Mouse (Mus musculus): ENCODE results near the gene Arhgef17. TPM values are rescaled to one million over a fixed set of nuclear protein-coding genes. Genes with fewer than 3 reads are reported as not detected.

The Arhgef17 gene
- polyA plus RNA-seq, 1 experiment from 2014 or later, result 8.3 TPM

DNA sequence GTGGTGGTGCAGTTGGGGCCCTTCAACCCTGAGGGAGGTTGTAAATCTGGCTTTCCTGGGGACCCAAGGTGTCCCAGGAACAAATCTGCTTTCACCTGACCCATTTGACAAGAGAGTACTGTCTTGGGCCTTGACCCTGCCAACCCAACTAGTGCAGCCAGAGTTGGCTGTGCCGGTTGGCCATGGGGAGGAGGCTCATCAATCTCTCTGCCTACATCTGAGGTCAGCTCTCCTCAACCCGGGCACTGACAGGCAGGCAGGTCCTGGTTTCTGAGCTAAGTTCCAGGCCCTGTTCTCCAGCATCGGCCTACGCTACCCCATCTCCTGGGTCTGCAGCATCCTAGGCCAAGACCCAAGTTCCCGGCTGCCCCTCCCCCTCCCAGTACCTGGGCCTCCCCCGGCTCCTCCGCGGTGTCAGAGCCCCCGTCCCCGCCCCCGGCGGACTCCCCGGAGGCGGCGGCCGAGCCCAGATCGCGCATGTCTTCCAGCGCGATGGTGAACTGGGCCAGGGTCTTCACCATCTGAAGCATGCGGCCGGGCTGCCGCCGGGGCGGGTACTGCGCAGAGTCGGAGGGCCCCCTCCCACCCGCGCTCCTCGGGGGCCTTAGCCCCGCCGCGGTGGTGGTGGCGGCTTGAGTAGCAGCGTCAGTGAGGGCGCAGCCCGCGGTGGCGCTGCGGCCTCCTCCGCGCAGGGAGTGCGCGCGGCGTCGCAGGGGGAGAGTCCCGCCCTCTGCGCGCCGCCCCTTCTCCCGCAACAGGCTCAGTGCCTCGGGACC is 37.7 kb downstream of the Arhgef17 start:
- peak; percentile 30; the same call in 1 of the 2 replicates for ATAC-seq (ENCODE audit: insufficient number of reproducible peaks, insufficient read depth, low FRiP score, low TSS enrichment, low read depth)
- peaks cover 35% of the 10 kb centered on the region for H3K36me3 ChIP-seq
- H3K4me1 ChIP-seq (replicated peaks), result peaks cover 37% of the 10 kb centered on the region
- no peaks in the 10 kb centered on the region for H3K9me3 ChIP-seq
- H3K9ac ChIP-seq (replicated peaks), result peak overlapping the region; percentile 81
- peak overlapping the region; percentile 20; the same call in 1 of the 2 replicates for H3K27ac ChIP-seq
- H3K4me3 ChIP-seq (replicated peaks), result peak overlapping the region; percentile 56
- WGBS, result 3% methylated on average over 53 of the region's 53 CpGs
- peak overlapping the region; percentile 95 for H3K4me2 ChIP-seq
- H3K27me3 ChIP-seq, result peaks cover 3% of the 10 kb centered on the region; the same call in 1 of the 2 replicates

DNA sequence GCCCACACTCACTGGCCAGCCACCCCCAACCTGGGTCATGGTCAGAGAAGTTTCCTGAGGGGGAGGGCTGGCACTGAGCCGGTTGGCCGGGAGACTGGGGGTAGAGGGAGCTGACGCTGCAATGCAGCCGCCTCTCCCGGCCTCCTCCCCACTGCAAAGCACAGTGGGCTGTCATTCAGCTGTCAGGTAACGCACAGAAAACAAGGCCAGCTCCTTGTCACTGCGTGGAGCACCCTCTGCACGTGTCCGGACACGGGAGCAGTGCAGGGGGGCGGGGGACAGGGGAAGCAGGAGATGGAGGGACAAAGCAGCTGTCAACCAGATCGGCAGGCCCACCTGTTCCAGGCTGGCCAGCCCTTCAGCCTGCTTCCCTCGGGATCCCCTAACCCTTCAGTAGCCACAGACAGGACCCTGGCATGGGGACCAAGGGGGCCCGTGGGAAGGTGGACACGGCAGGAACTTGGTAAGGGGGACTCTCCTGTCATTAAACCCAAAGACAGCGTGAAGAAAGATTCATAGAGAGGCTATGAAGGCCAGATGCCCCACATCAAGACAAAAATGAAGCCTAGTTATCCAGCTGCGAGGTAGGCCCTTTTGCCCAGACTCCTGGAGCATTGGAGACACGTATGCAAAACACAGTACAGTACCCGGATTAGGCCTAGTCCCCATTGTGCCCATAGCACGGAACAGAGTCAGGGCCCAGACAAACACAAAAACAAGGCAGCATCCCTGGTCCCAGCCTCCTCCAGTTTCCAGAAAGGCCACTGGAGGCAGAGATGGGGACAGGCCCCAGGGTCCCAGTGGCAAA is 38.5 kb downstream of the Arhgef17 start:
- H3K27ac ChIP-seq, result peak overlapping the region; percentile 20
- no peaks in the 10 kb centered on the region for H3K9me3 ChIP-seq
- peak overlapping the region; percentile 95 for H3K4me2 ChIP-seq
- peaks cover 37% of the 10 kb centered on the region for H3K4me1 ChIP-seq (replicated peaks)
- peak overlapping the region; percentile 81; the same call in 1 of the 2 replicates for H3K9ac ChIP-seq (replicated peaks)
- H3K27me3 ChIP-seq, result peaks cover 3% of the 10 kb centered on the region; the same call in 1 of the 2 replicates
- 66% methylated on average over 20 of the region's 20 CpGs for WGBS
- H3K36me3 ChIP-seq, result peaks cover 43% of the 10 kb centered on the region
- no peak for ATAC-seq (ENCODE audit: insufficient number of reproducible peaks, insufficient read depth, low FRiP score, low TSS enrichment, low read depth)
- H3K4me3 ChIP-seq (replicated peaks), result no peak overlapping the region

DNA sequence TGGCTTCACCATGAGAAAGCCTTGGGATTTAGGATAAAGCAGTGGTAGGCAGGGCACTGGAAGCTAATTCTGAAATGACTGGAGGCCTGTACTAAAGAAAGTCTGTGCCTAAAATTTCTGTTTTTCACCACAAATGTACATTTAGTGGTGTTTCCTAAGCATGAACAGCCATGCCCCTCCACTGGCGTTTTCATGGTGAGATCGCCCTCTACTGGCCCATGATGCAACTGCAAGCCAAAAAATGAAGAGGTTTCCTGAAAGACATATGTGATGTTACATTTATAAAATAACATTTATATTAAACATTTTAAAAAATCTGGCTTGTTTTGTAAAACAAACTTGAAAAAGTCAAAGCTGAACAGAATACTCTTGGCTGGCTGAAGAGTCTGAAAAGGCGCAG is 45.4 kb downstream of the Arhgef17 start:
- H3K9ac ChIP-seq (replicated peaks), result no peak overlapping the region
- no peaks in the 10 kb centered on the region for H3K27me3 ChIP-seq
- H3K9me3 ChIP-seq, result no peaks in the 10 kb centered on the region
- no peak overlapping the region for H3K4me2 ChIP-seq
- ATAC-seq (ENCODE audit: insufficient number of reproducible peaks, insufficient read depth, low FRiP score, low TSS enrichment, low read depth), result no peak
- H3K4me3 ChIP-seq (replicated peaks), result no peak overlapping the region
- WGBS, result 26% methylated on average over 3 of the region's 3 CpGs
- H3K36me3 ChIP-seq, result peaks cover 78% of the 10 kb centered on the region
- no peak overlapping the region for H3K27ac ChIP-seq
- H3K4me1 ChIP-seq (replicated peaks), result no peaks in the 10 kb centered on the region

DNA sequence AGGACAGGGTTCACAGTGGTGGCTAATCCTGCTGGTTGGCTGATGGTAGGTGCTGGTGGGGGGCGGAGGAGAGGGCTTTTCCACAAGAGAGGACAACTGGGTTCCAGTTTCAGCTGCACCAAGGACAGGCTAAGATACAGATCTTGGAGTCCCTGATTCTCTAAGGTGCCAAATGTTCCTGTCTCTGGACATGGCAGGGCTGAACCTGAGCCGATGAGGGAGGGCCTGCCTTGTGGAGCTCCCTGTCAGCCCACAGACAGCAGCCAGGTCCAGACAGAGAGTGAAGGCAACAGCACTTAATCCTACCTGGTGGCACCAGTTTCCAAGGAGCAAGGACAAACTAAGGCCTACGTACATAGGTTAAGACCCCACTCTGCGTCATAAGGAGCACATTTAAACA is 47.4 kb downstream of the Arhgef17 start:
- ATAC-seq (ENCODE audit: insufficient number of reproducible peaks, insufficient read depth, low FRiP score, low TSS enrichment, low read depth), result no peak
- 93% methylated on average over 4 of the region's 4 CpGs for WGBS
- Histone ChIP-seq H3K4me1 (replicated peaks) (no peaks in the 10 kb centered on the region), H3K4me2 (no peak overlapping the region), H3K36me3 (peaks cover 84% of the 10 kb centered on the region), H3K4me3 (replicated peaks) (no peak overlapping the region), H3K27me3 (no peaks in the 10 kb centered on the region), H3K27ac (no peak overlapping the region), H3K9ac (replicated peaks) (no peak overlapping the region), H3K9me3 (no peaks in the 10 kb centered on the region)

DNA sequence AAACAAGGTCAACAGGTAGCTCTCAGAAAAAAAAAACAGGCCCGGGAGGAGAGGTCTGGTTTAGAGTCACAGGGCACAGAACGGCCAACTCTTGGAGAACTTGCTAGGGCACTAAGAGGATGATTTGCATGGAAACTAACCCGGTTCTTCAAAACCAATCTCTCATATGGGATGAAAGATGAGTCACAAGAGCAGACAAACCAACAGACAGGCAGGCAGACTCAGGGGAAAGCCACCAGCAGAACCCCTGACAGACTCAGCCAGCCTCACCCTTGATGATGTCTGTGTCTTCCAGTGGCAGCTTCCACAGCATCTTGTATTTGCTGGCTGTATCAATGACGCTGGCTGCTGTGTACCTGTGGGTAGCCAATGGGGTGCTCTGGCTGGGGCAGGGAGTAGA is 50.0 kb downstream of the Arhgef17 start:
- WGBS, result 84% methylated on average over 4 of the region's 4 CpGs
- Histone ChIP-seq H3K27ac (no peak overlapping the region), H3K9me3 (no peaks in the 10 kb centered on the region), H3K36me3 (peaks cover 93% of the 10 kb centered on the region), H3K4me1 (replicated peaks) (no peaks in the 10 kb centered on the region), H3K4me2 (no peak overlapping the region), H3K4me3 (replicated peaks) (no peak overlapping the region), H3K9ac (replicated peaks) (no peak overlapping the region), H3K27me3 (no peaks in the 10 kb centered on the region)
- ATAC-seq (ENCODE audit: insufficient number of reproducible peaks, insufficient read depth, low FRiP score, low TSS enrichment, low read depth), result no peak

DNA sequence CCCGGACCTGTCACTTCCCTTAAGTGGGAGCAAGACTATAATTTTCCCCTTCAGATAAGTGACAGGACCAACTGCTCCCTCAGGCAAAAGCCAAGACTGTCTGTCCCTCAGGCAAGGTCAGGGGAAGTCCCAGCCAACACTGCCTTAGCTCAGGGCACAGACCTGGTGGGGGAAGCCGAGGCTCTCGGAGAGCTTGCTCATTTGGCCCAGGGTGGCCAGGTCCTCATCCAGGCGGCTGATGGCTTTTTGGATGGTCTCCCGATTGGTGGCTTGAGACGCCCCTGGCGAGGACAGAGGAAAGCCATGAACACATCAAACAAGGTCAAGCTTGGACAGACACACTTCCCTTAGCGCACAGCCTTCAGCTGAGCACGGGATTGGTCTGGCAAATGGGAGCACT is 50.4 kb downstream of the Arhgef17 start:
- H3K36me3 ChIP-seq, result peaks cover 97% of the 10 kb centered on the region
- H3K4me2 ChIP-seq, result no peak overlapping the region
- no peak overlapping the region for H3K9ac ChIP-seq (replicated peaks)
- H3K4me1 ChIP-seq (replicated peaks), result no peaks in the 10 kb centered on the region
- 88% methylated on average over 9 of the region's 9 CpGs for WGBS
- H3K27ac ChIP-seq, result no peak overlapping the region
- H3K27me3 ChIP-seq, result no peaks in the 10 kb centered on the region
- ATAC-seq (ENCODE audit: insufficient number of reproducible peaks, insufficient read depth, low FRiP score, low TSS enrichment, low read depth), result no peak
- H3K9me3 ChIP-seq, result no peaks in the 10 kb centered on the region
- no peak overlapping the region for H3K4me3 ChIP-seq (replicated peaks)

DNA sequence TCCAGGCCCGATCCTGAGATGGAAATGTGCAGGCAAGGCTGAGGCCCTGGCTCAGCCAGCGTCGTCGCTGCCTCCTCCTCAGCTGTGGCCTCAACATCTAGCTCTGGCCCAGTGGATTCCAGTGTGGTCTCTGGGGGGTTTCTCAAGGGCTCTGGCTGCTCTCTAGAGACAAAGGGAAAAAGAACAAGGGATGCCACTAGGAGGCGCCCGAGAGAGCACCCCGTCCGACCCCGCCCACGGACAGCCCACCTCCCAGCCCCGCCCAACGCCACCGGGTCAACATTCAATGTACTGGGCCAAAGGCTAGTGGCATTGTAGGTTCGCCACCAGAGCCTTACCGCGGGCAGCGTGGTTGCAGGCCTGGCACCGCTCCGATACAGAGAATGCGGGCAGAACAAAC is 52.3 kb downstream of the Arhgef17 start:
- no peak overlapping the region for H3K9ac ChIP-seq (replicated peaks)
- WGBS, result 22% methylated on average over 20 of the region's 20 CpGs

DNA sequence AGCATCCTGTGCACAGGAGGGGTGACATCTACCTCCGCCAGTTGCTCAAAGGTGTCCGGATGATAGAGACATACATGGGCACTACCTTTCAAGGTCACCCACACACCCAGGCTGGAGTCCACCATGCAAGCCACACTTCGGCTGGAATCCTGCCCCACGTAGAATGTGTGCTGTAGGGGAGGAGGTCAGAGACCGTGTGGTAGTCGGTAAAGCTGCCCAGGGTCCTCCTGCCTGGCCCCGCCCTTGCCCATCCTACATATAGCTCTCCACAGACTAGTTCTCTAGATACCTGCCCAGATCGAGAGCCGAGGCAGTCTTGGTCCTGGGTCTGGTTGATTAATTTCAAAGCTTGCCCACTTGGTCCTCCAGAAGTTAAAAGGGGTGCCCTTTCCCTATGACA is 55.1 kb downstream of the Arhgef17 start:
- Histone ChIP-seq H3K27ac (no peak overlapping the region), H3K9me3 (no peaks in the 10 kb centered on the region), H3K4me3 (replicated peaks) (no peak overlapping the region), H3K27me3 (no peaks in the 10 kb centered on the region), H3K36me3 (peaks cover 100% of the 10 kb centered on the region), H3K4me1 (replicated peaks) (no peaks in the 10 kb centered on the region), H3K4me2 (no peak overlapping the region), H3K9ac (replicated peaks) (no peak overlapping the region)
- 90% methylated on average over 9 of the region's 9 CpGs for WGBS
- ATAC-seq (ENCODE audit: insufficient number of reproducible peaks, insufficient read depth, low FRiP score, low TSS enrichment, low read depth), result no peak

More for the DNA sequence above, 52.3 kb downstream of the Arhgef17 start:
- Histone ChIP-seq H3K9me3 (no peaks in the 10 kb centered on the region), H3K36me3 (peaks cover 100% of the 10 kb centered on the region), H3K4me3 (replicated peaks) (no peak overlapping the region), H3K4me1 (replicated peaks) (no peaks in the 10 kb centered on the region), H3K27ac (no peak overlapping the region), H3K27me3 (no peaks in the 10 kb centered on the region), H3K4me2 (no peak overlapping the region)
- ATAC-seq (ENCODE audit: insufficient number of reproducible peaks, insufficient read depth, low FRiP score, low TSS enrichment, low read depth), result no peak

DNA sequence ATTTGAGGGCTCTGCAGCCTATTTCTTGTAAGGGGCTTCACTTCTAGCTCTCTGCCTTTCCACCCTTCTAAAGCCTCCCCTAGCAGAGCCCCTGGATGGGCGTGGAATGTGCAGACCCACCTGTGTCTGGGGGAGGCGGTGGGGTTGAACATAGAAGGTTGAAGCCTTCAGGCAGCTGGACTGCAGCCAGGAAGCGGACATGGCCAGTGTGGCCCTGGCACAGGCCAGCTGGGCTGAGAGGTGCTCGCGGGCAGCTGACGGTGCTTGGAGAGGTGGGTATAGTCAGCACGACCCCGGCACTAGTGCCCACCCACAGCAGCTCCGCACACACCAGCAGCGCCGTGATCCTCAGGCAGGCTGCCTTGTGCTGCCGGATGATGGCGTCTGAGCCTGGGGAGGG is 55.6 kb downstream of the Arhgef17 start:
- 0 out of 2 replicates have a peak overlapping the region, but pooled peaks have one; percentile 25 for H3K27ac ChIP-seq
- H3K27me3 ChIP-seq, result no peaks in the 10 kb centered on the region
- H3K4me2 ChIP-seq, result no peak overlapping the region
- H3K9me3 ChIP-seq, result no peaks in the 10 kb centered on the region
- no peaks in the 10 kb centered on the region for H3K4me1 ChIP-seq (replicated peaks)
- H3K9ac ChIP-seq (replicated peaks), result no peak overlapping the region
- peaks cover 100% of the 10 kb centered on the region for H3K36me3 ChIP-seq
- 92% methylated on average over 13 of the region's 13 CpGs for WGBS
- no peak overlapping the region for H3K4me3 ChIP-seq (replicated peaks)
- no peak for ATAC-seq (ENCODE audit: insufficient number of reproducible peaks, insufficient read depth, low FRiP score, low TSS enrichment, low read depth)

DNA sequence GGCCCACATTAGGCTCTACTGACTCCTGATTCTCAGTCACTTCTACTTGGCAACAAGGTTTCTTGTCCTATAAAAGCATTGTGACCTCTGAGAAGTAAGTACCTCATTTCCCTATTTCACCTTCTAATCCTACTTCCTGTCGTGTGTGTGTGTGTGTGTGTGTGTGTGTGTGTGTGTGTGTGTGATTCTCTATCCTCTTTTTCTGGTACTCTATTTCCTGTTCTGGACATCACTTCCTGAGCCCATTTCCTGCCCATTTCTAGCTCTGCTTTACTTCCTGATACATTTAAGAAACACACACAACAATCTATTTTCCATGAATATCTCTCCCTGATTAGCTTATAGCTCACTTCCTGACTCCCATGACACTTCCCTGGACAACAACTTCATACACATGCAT is 56.1 kb downstream of the Arhgef17 start:
- 67% methylated on average over 1 of the region's 1 CpGs for WGBS
- Histone ChIP-seq H3K27me3 (no peaks in the 10 kb centered on the region), H3K9me3 (no peaks in the 10 kb centered on the region), H3K36me3 (peaks cover 100% of the 10 kb centered on the region), H3K4me1 (replicated peaks) (no peaks in the 10 kb centered on the region), H3K4me2 (no peak overlapping the region), H3K4me3 (replicated peaks) (no peak overlapping the region), H3K9ac (replicated peaks) (no peak overlapping the region), H3K27ac (no peak overlapping the region)
- ATAC-seq (ENCODE audit: insufficient number of reproducible peaks, insufficient read depth, low FRiP score, low TSS enrichment, low read depth), result no peak

DNA sequence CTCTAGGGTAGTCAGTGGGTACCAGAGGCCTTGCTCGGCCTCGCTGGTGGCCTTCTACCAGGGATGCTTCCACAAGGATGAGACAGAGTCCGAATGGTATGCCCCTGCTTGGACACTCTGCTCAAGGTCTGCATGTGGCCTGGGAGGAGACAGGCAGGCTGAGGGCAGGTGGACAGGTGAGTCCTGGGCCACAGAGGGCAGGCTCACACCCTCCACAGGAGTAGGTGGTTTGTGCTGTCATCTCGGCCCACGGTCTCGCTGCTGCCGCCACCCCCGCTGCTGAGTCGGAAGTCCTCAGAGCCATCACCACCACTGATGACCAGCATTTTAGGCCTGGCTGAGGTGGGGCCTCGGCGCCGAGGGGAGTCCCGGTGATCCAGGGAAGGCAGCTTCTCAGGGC is 58.7 kb downstream of the Arhgef17 start:
- no peaks in the 10 kb centered on the region for H3K4me1 ChIP-seq (replicated peaks)
- WGBS, result 92% methylated on average over 13 of the region's 13 CpGs
- H3K27me3 ChIP-seq, result no peaks in the 10 kb centered on the region

More for the DNA sequence above, 58.7 kb downstream of the Arhgef17 start:
- Histone ChIP-seq H3K36me3 (peaks cover 79% of the 10 kb centered on the region), H3K27ac (no peak overlapping the region), H3K9ac (replicated peaks) (no peak overlapping the region), H3K9me3 (no peaks in the 10 kb centered on the region), H3K4me3 (replicated peaks) (no peak overlapping the region), H3K4me2 (no peak overlapping the region)
- no peak for ATAC-seq (ENCODE audit: insufficient number of reproducible peaks, insufficient read depth, low FRiP score, low TSS enrichment, low read depth)

All from limb, embryonic 12.5 days (tissue).